Mouse (Mus musculus): Measurements from ENCODE around the gene Rabl2.

Rabl2 gene

DNA sequence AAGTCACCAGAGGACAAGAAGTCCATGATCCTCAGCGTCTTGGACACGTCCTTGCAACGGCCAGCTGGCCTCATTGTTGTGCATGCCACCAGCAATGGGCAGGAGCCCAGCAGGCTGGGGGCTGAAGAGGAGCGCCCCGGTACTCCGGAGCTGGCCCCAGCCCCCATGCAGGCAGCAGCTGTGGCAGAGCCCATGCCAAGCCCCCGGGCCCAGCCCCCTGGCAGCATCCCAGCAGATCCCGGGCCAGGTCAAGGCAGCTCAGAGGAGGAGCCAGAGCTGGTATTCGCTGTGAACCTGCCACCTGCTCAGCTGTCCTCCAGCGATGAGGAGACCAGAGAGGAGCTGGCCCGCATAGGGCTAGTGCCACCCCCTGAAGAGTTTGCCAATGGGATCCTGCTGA, 42.9 kb downstream of the Rabl2 start:
- DNase-seq, result no peak

DNA sequence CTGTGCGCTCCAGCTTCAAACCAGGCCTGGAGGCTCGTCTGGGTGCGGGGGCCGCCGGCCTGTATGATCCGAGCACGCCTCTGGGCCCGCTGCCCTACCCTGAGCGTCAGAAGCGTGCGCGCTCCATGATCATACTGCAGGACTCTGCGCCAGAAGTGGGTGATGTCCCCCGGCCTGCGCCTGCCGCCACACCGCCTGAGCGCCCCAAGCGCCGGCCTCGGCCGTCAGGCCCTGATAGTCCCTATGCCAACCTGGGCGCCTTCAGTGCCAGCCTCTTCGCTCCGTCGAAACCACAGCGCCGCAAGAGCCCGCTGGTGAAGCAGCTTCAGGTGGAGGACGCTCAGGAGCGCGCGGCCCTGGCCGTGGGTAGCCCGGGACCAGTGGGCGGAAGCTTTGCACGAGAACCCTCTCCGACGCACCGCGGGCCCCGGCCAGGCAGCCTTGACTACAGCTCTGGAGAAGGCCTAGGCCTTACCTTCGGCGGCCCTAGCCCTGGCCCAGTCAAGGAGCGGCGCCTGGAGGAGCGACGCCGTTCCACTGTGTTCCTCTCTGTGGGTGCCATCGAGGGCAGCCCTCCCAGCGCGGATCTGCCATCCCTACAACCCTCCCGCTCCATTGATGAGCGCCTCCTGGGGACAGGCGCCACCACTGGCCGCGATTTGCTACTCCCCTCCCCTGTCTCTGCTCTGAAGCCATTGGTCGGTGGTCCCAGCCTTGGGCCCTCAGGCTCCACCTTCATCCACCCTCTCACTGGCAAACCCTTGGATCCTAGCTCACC, 43.7 kb downstream of the Rabl2 start:
- DNase-seq, result no peak

DNA sequence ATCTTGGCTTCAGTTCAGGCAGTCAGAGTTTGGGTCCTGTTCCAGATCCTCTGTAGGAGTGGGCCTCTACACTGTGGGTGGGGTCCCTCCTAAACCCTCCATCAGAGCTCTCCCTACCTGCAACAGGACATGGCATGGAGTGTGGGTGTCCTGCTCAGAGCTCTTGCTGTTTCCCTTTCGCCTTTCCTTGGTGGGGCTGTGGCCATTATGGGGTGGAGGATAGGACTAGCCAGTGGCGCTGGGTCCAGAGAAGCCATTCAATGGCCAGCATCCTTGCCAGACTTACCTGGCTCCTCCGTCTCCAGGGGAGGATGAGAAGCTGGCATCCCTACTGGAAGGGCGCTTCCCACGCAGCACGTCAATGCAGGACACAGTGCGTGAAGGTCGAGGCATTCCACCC, 44.4 kb downstream of the Rabl2 start:
- DNase-seq, result no peak

DNA sequence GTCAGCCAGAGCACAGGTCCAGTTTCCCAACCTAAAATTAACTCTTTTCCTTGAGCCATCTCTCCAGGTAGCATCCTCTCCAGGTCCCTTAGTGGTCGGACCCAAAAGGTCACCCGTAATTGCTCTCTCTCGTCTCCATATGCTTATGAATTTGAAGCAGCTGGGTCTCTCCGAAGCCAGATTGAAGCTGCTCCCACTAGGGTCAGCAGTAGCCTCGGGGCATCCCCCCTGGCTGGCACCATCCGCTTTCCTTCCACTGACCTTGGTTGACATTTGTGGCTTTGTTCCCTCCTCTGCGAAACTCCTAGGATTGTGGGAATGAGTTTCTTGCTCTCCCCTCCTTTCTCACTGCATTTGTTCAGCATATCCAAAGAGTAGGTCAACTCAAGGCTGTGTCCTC, 47.6 kb downstream of the Rabl2 start:
- DNase-seq, result no peak

DNA sequence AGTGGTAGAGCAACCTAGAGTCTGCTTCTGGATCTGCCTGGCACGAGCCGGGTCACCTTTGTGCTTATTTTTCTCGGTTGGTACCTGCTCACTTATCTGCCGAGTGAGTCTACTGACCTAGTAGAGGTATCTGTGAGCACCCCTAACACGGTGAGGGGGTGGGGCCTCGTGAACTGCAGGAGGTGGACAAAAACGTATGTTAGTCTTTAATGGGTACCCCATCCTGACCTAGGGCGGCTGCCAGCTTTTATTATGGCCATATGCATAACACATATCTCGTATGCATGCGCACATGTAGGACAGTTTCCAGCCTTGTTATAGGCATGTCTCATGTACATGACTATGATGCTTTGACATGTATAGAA, 57.9 kb downstream of the Rabl2 start:
- no peak for DNase-seq

DNA sequence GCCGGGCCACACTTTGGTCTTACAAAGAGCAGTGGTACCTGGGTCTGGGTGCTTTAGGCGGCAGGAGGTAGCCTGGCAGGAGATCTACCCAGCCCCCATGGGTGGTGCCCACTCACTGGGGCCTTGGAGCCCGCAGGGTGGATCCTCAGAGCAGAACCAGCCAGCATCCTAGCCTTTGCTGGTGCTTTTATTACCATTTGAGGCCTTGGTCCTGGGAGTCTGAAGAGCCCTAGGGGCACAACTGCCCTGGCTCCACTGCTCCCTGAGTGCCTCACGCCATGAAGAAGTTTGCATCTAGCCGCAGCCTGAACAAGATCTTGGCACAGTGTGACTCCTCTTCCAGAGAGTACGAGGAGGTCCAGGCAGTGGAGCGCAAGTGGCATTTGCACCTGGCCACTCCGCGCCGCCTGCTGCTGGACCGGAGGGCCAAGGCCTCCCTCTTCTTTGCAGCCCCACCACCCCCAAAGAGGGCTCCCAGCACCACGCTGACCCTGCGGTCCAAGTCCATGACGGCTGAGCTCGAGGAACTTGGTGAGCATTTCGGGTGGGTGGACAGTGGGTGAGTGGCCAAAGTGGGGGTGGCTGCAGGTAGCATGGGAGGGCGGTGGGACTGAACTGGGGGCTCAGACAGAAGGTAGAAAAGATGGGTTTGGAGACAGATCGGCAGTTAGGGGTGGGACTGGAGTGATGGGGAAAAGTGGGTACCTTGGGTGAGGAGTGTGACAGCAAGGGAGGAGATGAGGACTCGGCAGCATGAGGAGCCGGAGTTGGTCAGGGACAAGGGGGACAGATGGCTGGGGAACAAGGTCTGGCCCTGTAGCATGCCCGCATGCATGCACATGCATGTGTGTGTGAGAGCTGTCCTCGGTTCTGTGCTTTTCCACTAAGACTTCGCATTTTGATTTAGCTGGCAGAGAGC, 58.5 kb downstream of the Rabl2 start:
- DNase-seq, result no peak

Data from kidney, adult 11 months (tissue).